Mouse (Mus musculus): Measurements from ENCODE around the gene Pah. TPM values are rescaled to one million over a fixed set of nuclear protein-coding genes. Genes with fewer than 3 reads are reported as not detected.

Gene Pah
- total RNA-seq, 2 experiments from 2014 or later: not detected

DNA sequence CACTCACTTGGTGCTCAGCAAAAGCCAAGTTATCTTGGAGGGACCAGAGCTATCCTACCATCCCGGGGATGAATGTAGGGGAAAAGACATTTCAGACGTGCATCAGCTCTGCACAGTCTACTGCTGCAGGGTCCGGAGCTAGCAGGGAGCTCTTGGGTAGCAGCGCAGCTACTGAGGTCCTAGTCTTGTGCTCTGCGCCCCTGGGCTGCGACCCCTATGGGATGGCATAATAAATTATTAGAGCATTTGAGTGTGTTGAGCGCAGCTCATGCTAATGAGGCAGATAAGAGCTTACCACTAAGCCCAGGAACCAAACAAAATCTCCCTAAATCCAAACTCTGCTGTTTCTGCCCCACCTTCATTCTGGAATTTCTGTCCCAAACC lies 19.9 kb upstream of the Pah start:
- ATAC-seq (replicated peaks; ENCODE audit: low FRiP score, poor library complexity, severe bottlenecking): no peak

DNA sequence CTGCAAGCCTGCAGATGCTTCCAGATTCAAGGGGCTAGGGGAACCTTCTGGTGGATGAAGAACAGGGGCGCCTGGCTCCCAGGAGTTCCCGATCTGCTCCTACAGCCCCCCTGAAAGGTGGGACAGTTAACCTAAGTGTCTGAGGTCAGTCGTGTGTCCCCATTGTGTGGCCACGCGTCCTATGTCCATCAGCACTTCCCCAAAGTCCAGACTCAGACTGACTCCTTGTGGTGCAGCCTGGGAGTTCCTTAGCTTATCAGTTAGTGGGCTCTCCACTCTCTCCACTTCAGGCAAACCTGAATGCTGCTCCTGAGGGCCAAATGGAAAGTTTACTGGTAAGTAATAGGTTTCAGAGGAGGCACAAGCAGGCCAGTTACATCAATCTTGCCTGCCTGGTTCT lies 19.3 kb upstream of the Pah start:
- ATAC-seq (replicated peaks; ENCODE audit: low FRiP score, poor library complexity, severe bottlenecking): no peak

DNA sequence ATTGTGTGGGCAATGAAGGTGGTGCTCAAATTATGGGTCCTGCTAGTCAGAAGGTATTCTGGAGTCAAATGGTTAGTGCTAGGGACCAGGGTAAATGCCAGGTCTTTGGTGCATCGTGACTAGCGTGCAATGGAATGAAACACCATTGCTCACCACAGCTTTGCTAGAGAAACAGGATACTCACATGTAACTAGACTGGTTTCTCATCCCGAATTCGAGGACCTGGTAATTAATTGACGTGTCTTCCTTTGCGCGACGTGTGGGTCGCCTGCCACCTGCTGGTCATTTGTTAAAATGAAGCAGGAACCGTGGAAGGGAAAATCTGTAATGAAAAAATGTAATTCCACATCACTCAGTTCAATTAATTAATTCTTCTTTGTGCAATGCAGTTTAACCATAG lies 17.6 kb upstream of the Pah start:
- ATAC-seq (replicated peaks; ENCODE audit: low FRiP score, poor library complexity, severe bottlenecking): no peak

DNA sequence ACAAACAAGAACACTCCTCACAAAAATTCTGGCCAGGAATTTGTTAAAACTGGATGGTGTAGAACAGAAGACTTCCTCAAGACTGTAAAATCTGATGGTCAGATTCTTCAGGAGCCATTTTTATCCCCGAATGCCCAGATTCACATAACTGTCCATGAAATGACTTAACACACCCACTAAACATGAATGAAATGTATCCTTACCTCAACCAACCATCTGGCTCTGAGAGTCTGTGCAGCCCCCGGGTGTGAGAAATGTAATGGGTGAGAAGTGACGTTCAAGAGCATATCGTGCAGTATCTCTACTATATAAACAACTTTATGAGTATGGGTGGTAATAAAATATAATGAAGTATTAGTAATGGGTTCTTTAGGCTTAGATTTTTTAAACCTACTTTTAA lies 13.0 kb upstream of the Pah start:
- no peak for ATAC-seq (replicated peaks; ENCODE audit: low FRiP score, poor library complexity, severe bottlenecking)

DNA sequence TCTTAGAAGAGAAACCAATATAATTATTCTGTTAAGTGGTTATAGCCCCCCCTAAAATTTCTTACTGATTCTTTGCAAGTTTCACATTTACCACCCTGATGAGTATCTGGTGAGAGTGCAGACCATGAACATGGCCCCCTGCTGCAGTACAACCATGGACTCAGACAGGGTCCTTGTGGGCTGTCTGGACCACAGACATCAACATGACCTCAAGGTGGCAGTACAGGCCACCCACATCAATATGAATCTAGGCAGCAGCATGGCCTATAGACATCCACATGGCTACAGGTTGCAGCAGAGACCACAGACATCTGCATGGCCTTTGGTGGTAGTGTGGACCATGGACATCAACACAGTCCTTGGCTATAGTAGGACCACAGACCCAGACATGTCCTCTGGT lies 8.5 kb upstream of the Pah start:
- no peak for ATAC-seq (replicated peaks; ENCODE audit: low FRiP score, poor library complexity, severe bottlenecking)

DNA sequence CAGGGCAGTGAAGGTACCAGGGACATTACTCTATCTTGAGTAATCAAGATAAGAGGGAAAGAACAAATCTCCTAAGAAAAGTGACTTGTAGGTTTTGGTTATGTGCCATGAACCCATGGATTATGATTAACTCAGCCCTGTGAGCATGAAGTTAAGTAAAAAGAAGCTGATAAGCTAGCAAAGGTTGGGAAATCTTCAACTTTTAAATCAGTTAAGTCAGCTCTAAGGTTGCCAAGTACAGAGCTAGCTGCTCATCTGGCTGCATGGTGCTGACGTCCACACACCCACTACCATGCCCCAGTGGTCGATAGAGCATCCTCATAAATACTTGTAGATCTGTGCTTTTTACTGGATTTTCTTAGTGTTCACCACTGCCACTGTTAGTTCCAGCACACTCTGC lies 3.0 kb upstream of the Pah start:
- ATAC-seq (replicated peaks; ENCODE audit: low FRiP score, poor library complexity, severe bottlenecking): no peak

DNA sequence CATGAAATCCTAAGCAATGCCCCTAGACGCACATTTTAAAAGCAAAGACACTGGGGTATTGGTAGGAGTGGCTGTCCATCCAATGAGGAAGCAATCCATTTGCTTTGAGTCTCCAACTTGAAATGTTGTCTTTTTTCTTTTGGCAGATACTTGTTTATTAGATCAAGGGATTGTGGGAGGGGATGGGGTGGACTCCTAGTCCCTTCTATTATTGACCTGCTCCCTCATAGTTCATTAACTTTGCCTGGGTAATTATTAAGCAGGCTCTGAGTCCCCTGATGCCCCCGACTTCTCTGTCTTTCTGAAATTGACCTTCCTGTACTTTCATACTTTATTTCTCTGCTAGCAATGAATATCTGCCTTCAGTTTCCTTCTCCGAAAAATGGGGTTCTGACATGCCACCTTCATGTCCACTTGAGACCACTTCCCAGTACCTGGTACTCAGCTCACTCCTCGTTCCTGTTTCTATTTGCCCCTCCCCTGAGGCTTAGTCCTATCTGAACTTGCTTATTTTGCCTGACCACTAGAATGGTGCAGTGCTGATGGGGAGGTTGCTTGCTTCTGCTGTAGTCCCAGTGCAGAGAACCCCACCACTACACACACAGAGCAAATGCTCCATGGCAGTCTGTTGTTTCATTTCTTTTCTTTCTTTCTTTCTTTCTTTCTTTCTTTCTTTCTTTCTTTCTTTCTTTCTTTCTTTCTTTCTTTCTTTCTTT lies 1.0 kb upstream of the Pah start:
- ATAC-seq (replicated peaks; ENCODE audit: low FRiP score, poor library complexity, severe bottlenecking): no peak

DNA sequence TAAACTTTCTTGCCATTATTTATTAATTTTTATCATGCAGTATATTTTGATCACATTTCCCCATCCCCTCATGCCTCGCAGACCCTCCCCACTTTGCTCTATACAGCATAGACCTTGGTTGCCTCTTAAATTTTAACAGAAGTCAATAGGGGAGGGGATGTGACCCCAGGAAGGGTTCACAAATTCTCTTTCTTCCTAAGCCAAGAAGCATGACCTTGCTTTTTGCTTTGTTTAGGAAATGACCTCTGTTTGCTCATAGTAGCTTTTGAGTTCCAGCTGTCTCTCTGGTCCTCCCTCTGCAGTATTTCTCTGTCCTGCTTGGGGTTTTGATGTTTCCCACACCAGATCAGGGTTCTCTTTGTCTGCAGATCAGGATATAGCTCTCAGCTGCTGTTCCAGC lies 12.6 kb downstream of the Pah start:
- no peak for ATAC-seq (replicated peaks; ENCODE audit: low FRiP score, poor library complexity, severe bottlenecking)

DNA sequence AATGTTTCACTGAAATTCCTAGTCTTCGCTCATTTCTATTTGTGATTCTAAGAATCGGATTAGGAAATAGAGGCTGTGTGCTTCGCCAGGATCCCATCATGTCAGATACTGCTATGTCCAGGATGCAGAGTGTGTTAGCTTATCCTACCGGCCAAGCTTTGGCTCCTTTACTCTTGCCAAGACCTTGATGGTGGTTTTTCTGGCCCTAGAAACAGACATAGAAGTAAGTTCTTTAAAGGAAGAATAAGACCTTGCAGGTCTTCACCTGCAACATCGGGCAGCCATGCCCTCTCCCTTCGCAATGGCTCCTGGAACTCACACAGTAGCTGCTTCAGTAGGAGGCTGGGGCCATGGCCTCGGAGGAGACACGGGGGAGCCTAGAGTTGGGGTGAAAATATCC lies 24.2 kb downstream of the Pah start:
- no peak for ATAC-seq (replicated peaks; ENCODE audit: low FRiP score, poor library complexity, severe bottlenecking)

DNA sequence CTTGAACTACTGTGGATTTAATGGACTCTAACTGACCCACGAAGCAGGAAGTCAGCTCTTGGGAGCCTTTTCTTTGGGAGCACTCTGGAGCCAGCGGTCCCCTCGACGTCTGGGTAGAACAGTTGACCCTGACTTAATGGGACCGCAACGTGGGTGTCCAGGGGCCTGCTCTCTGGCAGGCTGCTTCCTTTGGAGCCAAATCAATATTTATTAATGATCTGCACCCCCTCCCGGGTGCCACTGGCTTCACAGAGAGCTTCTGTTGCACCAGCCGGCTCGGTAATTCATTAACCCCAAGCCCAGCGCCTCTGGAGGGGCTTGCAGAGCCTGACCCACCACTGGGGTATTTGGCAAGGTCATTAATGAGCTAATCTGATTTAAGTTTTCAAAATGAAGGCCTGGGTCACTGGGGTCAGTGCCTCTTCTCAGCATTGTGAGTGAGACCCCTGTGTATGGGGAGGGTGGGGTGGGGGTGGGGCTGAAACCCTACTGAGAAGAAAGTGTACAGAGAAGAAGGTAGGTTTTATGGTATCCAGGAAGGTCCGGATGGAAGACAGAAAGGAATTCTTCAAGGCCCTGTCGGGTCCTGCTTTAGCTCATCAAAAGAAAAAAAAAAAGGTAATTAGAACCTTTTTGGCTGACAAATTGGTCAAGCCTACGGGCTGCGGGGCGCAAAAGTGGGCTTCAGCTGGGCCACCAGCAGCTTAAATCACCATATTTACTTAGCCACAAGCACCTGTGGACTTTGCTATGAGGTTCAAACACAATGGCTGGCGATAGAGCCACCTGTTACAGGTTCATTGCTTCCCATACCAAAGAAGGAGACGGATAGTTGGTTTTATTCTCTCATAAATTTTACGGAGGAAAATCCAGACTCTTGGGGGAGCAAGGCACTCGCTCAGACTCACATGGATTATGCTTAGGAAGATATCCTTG lies 25.0 kb downstream of the Pah start:
- no peak for ATAC-seq (replicated peaks; ENCODE audit: low FRiP score, poor library complexity, severe bottlenecking)

DNA sequence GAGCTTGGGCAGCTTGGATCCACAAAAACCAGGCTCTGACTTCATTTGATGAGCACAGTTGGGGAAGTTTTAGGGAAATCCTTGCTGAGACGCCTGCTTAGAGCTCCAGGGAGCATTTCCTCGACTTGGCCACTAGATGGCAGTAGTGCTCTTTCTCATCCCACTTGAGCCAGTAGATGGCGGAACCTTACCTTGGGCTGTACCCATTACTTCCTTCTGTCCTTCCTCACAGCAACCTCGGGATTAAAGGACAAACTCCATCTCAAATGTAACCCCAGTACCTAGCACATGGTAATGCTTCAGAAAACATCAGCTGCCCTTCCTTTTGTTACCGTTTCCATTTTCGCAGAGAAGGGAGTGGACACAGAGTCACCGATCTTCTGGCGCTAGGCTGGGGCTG lies 31.1 kb downstream of the Pah start:
- peak; percentile 57; the same call in 1 of the 2 replicates for ATAC-seq (replicated peaks; ENCODE audit: low FRiP score, poor library complexity, severe bottlenecking)

DNA sequence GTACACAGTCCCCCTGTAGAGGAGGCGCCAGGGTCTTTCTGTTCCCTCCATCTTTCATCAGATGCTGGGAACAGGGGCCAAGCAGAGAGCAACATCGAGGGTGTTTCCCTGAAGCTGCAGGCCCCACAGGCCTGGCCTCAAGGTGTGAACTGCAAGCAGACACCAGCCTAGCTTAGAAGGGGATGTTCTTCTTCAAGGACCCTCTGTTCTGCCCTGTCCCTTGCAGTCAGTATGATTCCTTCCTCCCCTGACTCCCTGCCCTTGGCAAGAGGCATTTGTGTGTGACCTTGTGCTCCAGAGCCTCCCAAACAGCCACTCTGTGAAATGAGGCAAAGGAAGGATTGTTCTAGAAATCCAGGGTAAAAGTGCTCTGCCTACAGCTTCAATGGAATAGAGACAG lies 34.8 kb downstream of the Pah start:
- no peak for ATAC-seq (replicated peaks; ENCODE audit: low FRiP score, poor library complexity, severe bottlenecking)

DNA sequence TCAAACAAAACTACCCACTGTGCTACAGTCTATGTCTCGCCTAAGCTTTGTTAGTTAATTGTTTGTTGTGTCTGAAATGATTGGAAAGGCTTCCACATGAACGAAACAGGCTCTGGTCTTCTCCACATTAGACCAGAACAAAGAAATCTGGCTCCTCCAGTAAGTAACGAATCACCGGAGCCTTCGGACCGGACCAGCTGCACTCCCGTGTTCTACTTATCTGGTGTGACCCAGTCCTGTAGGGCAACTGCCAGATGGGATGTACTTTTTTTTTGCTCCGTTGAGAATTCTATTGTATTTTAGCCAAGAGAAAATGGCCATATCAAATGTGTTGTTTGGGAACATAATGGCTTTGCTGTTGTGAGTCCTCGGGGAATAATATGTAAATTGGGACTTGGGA lies 42.2 kb downstream of the Pah start:
- no peak for ATAC-seq (replicated peaks; ENCODE audit: low FRiP score, poor library complexity, severe bottlenecking)

DNA sequence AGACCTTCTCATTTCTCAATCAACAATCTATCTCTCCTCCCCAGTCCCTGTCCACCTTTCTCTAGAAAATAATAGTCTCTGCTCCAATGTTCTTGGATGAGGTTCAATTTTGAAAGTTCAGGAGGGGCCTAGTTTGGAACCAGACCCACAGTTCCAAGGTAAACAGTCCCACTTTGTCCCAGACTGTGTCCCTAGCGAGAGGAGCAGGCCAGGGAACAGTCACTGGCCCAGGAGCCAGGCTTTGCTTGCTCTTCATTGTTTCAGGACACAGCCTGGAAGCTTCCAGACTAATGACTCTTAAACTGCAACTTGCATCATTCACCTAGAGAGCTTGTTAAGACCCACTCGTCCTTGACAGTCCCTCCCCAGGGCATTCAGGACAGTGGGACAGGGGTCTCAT lies 44.1 kb downstream of the Pah start:
- ATAC-seq (replicated peaks; ENCODE audit: low FRiP score, poor library complexity, severe bottlenecking): no peak

DNA sequence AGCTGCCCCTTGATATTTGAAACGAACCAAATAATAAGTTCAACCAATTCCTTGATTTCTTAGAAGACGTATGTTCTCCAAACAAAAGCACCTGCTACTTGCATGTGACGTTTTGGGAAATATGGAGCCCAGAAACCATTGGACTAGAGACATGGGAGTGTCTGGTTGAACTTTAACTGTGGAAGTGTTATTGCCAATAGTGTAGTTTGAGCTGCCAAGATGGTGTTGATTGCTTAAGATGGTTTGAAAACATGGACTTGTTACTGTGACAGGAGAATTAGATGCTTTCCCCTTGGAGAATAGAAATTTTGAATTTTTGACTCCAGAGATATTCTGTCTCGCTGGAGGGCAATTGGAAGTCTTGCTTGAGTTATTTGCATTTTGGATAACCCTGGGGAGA lies 50.9 kb downstream of the Pah start:
- no peak for ATAC-seq (replicated peaks; ENCODE audit: low FRiP score, poor library complexity, severe bottlenecking)

DNA sequence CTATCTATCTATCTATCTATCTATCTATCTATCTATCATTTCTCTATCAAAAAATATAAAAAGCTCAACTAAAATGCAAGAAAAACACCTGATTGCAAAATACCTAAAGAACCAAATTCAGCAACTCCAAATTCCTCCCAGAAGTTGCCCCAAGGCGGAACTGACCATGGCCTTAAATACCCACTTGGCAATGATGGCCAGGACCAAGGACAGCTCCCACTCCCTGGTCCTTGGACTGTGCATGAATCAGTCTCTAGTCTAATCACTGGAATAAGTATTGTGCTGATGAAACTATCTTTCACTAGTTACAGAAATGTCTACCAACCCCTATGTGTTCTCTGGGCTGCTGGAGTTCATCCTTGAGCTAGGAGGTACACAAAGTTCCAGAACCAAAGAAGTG lies 65.1 kb downstream of the Pah start:
- ATAC-seq (replicated peaks; ENCODE audit: low FRiP score, poor library complexity, severe bottlenecking): no peak

DNA sequence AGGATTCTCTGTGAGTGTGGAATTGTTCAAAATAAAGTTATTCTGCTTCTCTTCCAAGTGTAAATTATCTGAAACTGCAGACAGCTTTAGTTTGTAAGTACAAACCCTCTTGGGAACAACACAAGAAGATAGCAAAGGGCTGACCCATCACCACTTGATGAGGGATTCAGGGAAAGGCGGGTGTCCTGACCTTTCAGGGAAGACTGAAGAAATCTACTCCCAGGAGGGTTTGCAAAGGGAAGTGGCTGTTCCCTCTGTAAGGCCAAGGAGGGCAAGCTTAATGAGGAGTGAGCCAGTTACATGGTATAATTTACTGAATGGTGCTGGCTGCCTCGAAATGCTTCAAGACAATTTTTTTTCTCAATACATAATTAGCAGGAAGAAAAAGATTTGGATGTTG lies 72.3 kb downstream of the Pah start:
- ATAC-seq (replicated peaks; ENCODE audit: low FRiP score, poor library complexity, severe bottlenecking): no peak

DNA sequence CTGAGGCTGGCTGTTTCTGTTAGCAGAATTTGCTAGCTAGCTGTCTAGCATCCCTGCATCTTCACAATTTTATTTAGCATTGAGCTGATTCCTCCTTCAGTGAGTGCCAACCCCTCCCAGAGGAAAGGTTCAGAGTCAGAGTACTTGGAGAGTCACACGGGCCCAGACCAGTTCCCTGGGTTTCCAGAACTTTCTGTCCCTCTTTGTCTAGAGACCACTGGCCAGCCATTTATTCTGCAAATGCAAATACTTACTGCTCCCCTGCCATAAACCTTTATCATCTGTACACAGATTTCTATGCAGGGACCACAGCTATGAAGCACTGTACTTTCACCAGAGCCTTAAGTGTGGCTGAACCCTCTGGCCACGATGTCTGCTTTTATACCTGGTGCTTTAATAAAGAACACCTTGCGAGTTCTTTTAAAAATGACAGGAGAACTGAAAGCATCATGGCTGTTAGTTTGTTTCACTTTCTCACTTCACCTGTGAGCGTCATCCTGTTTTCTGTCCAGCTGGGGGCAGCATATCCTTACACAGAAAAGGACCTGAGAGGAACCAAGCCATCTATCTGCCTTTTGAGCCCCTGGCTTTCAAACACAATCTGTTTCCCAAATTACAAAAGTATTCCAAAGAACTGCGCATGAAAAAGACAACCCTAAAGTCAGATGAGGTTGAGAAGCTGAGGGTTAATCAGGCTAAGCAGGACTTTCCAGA lies 74.9 kb downstream of the Pah start:
- no peak for ATAC-seq (replicated peaks; ENCODE audit: low FRiP score, poor library complexity, severe bottlenecking)

DNA sequence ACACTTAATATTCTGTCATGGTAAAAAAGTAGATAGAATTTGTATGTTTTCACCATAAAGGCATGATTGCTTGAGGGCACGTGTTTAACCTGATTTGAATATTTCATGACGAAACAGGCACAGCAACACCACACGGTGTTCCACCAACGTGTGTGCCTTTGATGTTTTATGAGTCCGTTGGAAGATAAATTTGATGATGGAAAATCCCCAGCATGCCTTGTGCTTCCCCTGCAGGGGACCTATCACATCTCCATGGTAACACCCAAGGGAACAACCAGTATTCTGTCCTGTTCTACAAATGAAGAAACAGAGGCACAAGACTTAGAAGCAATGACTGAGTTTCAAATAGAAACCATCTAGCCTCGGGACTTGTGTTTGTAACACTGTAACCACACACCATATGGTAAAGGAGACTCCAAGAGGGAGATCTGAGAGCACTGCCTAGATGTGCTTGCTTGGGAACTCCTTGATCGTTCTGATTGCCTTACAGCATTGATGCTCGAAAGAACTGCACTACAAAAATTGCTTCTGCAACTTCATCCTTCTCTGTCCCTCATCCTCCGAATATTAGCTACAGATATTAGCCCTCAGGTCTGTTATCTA lies 75.6 kb downstream of the Pah start:
- no peak for ATAC-seq (replicated peaks; ENCODE audit: low FRiP score, poor library complexity, severe bottlenecking)

DNA sequence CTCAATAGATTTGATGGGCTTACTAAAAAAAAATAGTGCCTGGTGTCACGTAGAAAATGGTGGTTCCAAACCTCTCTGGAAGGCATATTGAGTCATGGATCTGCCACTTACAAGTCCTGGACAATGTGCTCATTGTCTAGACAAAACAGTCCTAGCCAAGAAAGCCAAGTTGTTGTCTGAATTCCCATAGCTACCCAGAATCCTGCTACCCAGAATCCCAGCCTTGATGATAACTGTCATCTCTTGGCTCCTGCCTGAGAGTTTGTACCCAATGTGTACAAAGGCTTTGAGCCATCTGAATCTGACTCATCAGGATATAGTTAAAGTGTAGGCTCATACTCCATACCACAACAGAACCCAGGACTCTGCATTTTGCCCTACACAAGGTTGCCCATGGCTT lies 80.6 kb downstream of the Pah start:
- ATAC-seq (replicated peaks; ENCODE audit: low FRiP score, poor library complexity, severe bottlenecking): no peak
